Comparison of ENCODE assay signal across 28 mouse cellular contexts in genomic region chr1:20669769-20670168, GRCm38 (mm10). TPM values are rescaled to one million over a fixed set of nuclear protein-coding genes. Genes with fewer than 3 reads are reported as not detected.
DNase-seq lines count a peak whose midpoint lies in the region; ATAC-seq and TF ChIP-seq lines count a peak whose summit lies in the region.
"Had no signal": no experiment of that assay in that cellular context is flagged by ENCODE, and none has a peak within 500 bp of the region (broad histone marks: within the 10 kb centered on the region; RNA-seq: fewer than 3 reads in every experiment).

No protein-coding gene starts in this region.

- no peaks in the 10 kb centered on the region for H3K27me3 ChIP-seq in limb, embryonic 13.5 days
- H3K27me3 ChIP-seq in limb, embryonic 10.5 days (ENCODE audit: low read depth, poor library complexity, severe bottlenecking) = no peaks in the 10 kb centered on the region
- H3K27me3 ChIP-seq in limb, embryonic 15.5 days = no peaks in the 10 kb centered on the region
- H3K27me3 ChIP-seq in midbrain, embryonic 10.5 days (ENCODE audit: low read depth, poor library complexity, severe bottlenecking) = no peaks in the 10 kb centered on the region
- H3K27me3 ChIP-seq: embryonic facial prominence, embryonic 13.5 days; heart, embryonic 12.5 days; heart, embryonic 15.5 days had no signal

- no peaks in the 10 kb centered on the region for H3K9me3 ChIP-seq in limb, embryonic 13.5 days
- H3K9me3 ChIP-seq in limb, embryonic 10.5 days (replicated peaks) = no peaks in the 10 kb centered on the region
- no peaks in the 10 kb centered on the region for H3K9me3 ChIP-seq in limb, embryonic 15.5 days
- H3K9me3 ChIP-seq in midbrain, embryonic 10.5 days (replicated peaks) = no peaks in the 10 kb centered on the region
- H3K9me3 ChIP-seq: embryonic facial prominence, embryonic 13.5 days; heart, embryonic 12.5 days; heart, embryonic 15.5 days had no signal

- H3K4me2 ChIP-seq in limb, embryonic 13.5 days (replicated peaks) = no peak overlapping the region
- H3K4me2 ChIP-seq in limb, embryonic 15.5 days = no peak overlapping the region
- H3K4me2 ChIP-seq: embryonic facial prominence, embryonic 13.5 days; heart, embryonic 12.5 days; heart, embryonic 15.5 days; hindbrain, embryonic 14.5 days had no signal

- peak; percentile 52 for ATAC-seq in limb, embryonic 13.5 days (ENCODE audit: low FRiP score, low read depth)
- peak; percentile 11; the same call in 1 of the 2 replicates for ATAC-seq in limb, embryonic 15.5 days (ENCODE audit: insufficient number of reproducible peaks, low FRiP score, low TSS enrichment, low read depth)
- ATAC-seq: CD4-positive, CD25-positive, alpha-beta regulatory T cell, adult 4 months; forebrain, embryonic 14.5 days; forebrain, postnatal 0 days; intestine, postnatal 0 days had no signal

- peak overlapping the region; percentile 28; the same call in 1 of the 2 replicates for H3K27ac ChIP-seq in gastrocnemius, adult 2 months
- no peak overlapping the region for H3K27ac ChIP-seq in limb, embryonic 13.5 days
- no peak overlapping the region for H3K27ac ChIP-seq in limb, embryonic 10.5 days
- H3K27ac ChIP-seq in limb, embryonic 15.5 days = no peak overlapping the region
- H3K27ac ChIP-seq in midbrain, embryonic 10.5 days (replicated peaks) = no peak overlapping the region
- H3K27ac ChIP-seq: embryonic facial prominence, embryonic 13.5 days; heart, embryonic 15.5 days; hindbrain, embryonic 14.5 days had no signal

- H3K36me3 ChIP-seq in limb, embryonic 13.5 days = no peaks in the 10 kb centered on the region
- H3K36me3 ChIP-seq in limb, embryonic 10.5 days = no peaks in the 10 kb centered on the region
- H3K36me3 ChIP-seq in limb, embryonic 15.5 days = no peaks in the 10 kb centered on the region
- no peaks in the 10 kb centered on the region for H3K36me3 ChIP-seq in midbrain, embryonic 10.5 days
- H3K36me3 ChIP-seq: embryonic facial prominence, embryonic 13.5 days; heart, embryonic 12.5 days; heart, embryonic 15.5 days had no signal

- H3K9ac ChIP-seq in limb, embryonic 13.5 days = no peak overlapping the region
- H3K9ac ChIP-seq in limb, embryonic 15.5 days = no peak overlapping the region
- H3K9ac ChIP-seq: embryonic facial prominence, embryonic 13.5 days; forebrain, postnatal 0 days; heart, embryonic 12.5 days; heart, embryonic 15.5 days; hindbrain, embryonic 14.5 days had no signal

- intact Hi-C loops in gastrocnemius, adult 2 months (cut with DNase I) = loop anchor here (2.0 kb wide), 1 partner anchor 37 kb away; no protein-coding TSS in a partner anchor

- H3K4me1 ChIP-seq in limb, embryonic 13.5 days = no peaks in the 10 kb centered on the region
- H3K4me1 ChIP-seq in limb, embryonic 10.5 days = no peaks in the 10 kb centered on the region
- no peaks in the 10 kb centered on the region for H3K4me1 ChIP-seq in limb, embryonic 15.5 days
- H3K4me1 ChIP-seq in midbrain, embryonic 10.5 days = no peaks in the 10 kb centered on the region; the same call in 1 of the 2 replicates
- H3K4me1 ChIP-seq: embryonic facial prominence, embryonic 13.5 days; heart, embryonic 15.5 days had no signal

- DNase-seq in gastrocnemius, adult 2 months = no peak
- no peak for DNase-seq in gastrocnemius, adult 8-10 months (ENCODE audit: low spot score in 2 of 2)
- DNase-seq in limb, embryonic 10.5 days (ENCODE audit: low spot score) = no peak
- no peak for DNase-seq in heart, postnatal 4 days
- DNase-seq in midbrain, embryonic 10.5 days (ENCODE audit: low spot score) = no peak
- DNase-seq: adrenal gland, adult 2 months; adrenal gland, postnatal 14 days; B cell, adult 2 months; cerebellum, adult 11 months; cerebellum, adult 2 months; cerebellum, adult 9-11 months; cerebellum, postnatal 25 days; forebrain, postnatal 0 days; heart, adult 11 months; heart, postnatal 10 days; heart, postnatal 36 days had no signal

- no peak overlapping the region for H3K4me3 ChIP-seq in gastrocnemius, adult 2 months
- H3K4me3 ChIP-seq in limb, embryonic 13.5 days = no peak overlapping the region
- no peak overlapping the region for H3K4me3 ChIP-seq in limb, embryonic 10.5 days
- no peak overlapping the region for H3K4me3 ChIP-seq in limb, embryonic 15.5 days
- no peak overlapping the region for H3K4me3 ChIP-seq in midbrain, embryonic 10.5 days
- H3K4me3 ChIP-seq: embryonic facial prominence, embryonic 13.5 days; heart, embryonic 12.5 days; heart, embryonic 15.5 days had no signal

- TF ChIP-seq CTCF in gastrocnemius, adult 2 months (IDR thresholded peaks at IDR 0.05) = no peak

- WGBS in limb, embryonic 13.5 days = 78% methylated on average over 4 of the region's 4 CpGs
- 81% methylated on average over 4 of the region's 4 CpGs for WGBS in limb, embryonic 10.5 days
- 69% methylated on average over 4 of the region's 4 CpGs for WGBS in limb, embryonic 15.5 days
- WGBS in midbrain, embryonic 10.5 days = 87% methylated on average over 4 of the region's 4 CpGs

RNA-seq across cellular contexts. Expression of gene Pkhd1, which starts 51.9 kb away (rescaled TPM):
- under 1 TPM in 1 of 2 experiments, not detected in 1; 0.06 TPM for total RNA-seq in gastrocnemius, adult 2 months (2021)
- under 1 TPM in 2 of 4 experiments, not detected in 2; 0.29 to 0.52 TPM for total RNA-seq in gastrocnemius, adult 8-10 months (2022)
- 0.05 and 0.10 TPM in 2 replicates for polyA plus RNA-seq in limb, embryonic 13.5 days (2015; fragmentation: Nextera tagmentation; extraction: Ambion mirVana)
- polyA plus RNA-seq in limb, embryonic 10.5 days (2016; fragmentation: Nextera tagmentation; extraction: Ambion mirVana) = 0.04 TPM in 1 of 2 replicates, not detected in the other
- polyA plus RNA-seq in limb, embryonic 15.5 days (2015; fragmentation: Nextera tagmentation; extraction: Ambion mirVana) = 0.10 and 0.20 TPM in 2 replicates
- total RNA-seq in heart, postnatal 4 days (2021) = not detected
- not detected in 2 replicates for polyA plus RNA-seq in midbrain, embryonic 10.5 days (2016; fragmentation: Nextera tagmentation; extraction: Ambion mirVana)
- total RNA-seq: common myeloid progenitor, adult 5-6 weeks; heart, postnatal 10 days; heart, postnatal 36 days; MEL had no signal
- polyA plus RNA-seq: adrenal gland, adult 2 months; CD4-positive, CD25-positive, alpha-beta regulatory T cell, adult 4 months; embryonic facial prominence, embryonic 13.5 days; forebrain, embryonic 11.5 days; forebrain, embryonic 14.5 days; heart, embryonic 12.5 days; heart, embryonic 15.5 days had no signal
